Comparison of ENCODE assay signal across 11 mouse cellular contexts in genomic region chr13:60488884-60489265, GRCm38 (mm10).
A peak's percentile ranks its signal among the peaks of the same experiment; 100 is the strongest.
DNase-seq lines count a peak whose midpoint lies in the region; ATAC-seq and TF ChIP-seq lines count a peak whose summit lies in the region.
"Had no signal": no experiment of that assay in that cellular context is flagged by ENCODE, and none has a peak within 500 bp of the region (broad histone marks: within the 10 kb centered on the region; RNA-seq: fewer than 3 reads in every experiment).

No protein-coding gene starts in this region.

- no peak overlapping the region for H3K4me3 ChIP-seq in kidney, embryonic 16.5 days (ENCODE audit: low read length)
- no peak overlapping the region for H3K4me3 ChIP-seq in forebrain, embryonic 16.5 days (replicated peaks; ENCODE audit: low read length)

- H3K27me3 ChIP-seq in kidney, embryonic 16.5 days (ENCODE audit: insufficient read depth, low read length) = no peaks in the 10 kb centered on the region
- H3K27me3 ChIP-seq in forebrain, embryonic 16.5 days (replicated peaks; ENCODE audit: control insufficient read depth, insufficient read depth, low read length) = no peaks in the 10 kb centered on the region

- H3K9me3 ChIP-seq in kidney, embryonic 16.5 days (ENCODE audit: low read length) = no peaks in the 10 kb centered on the region
- H3K9me3 ChIP-seq in forebrain, embryonic 16.5 days (ENCODE audit: control insufficient read depth, low read length) = peaks cover 3% of the 10 kb centered on the region; the same call in 1 of the 2 replicates

- TF ChIP-seq POLR2A in brain, embryonic 14.5 days (IDR thresholded peaks at IDR 0.05; ENCODE audit: borderline replicate concordance, extremely low read depth, insufficient read depth, insufficient read length, poor library complexity, severe bottlenecking) = no peak

- DNase-seq in frontal cortex, adult 2 months (ENCODE audit: extremely low spot score in 1 of 2, low spot score in 1 of 2) = no peak
- DNase-seq in kidney, adult 18-20 months = no peak
- peak; percentile 47 for DNase-seq in brain, embryonic 14.5 days (ENCODE audit: low read depth)
- DNase-seq in adrenal gland, postnatal 25 days = no peak
- no peak for DNase-seq in adipocyte (ENCODE audit: low spot score)
- DNase-seq: thymus, postnatal 25 days had no signal

- peak overlapping the region; percentile 16; the same call in 1 of the 2 replicates for H3K4me2 ChIP-seq in kidney, embryonic 16.5 days (replicated peaks; ENCODE audit: low read depth, low read length)
- no peak overlapping the region for H3K4me2 ChIP-seq in forebrain, embryonic 16.5 days (ENCODE audit: low read length)

- TF ChIP-seq CTCF in brain, embryonic 14.5 days (IDR thresholded peaks at IDR 0.05; ENCODE audit: borderline replicate concordance, extremely low read depth, insufficient read depth, insufficient read length) = no peak

- H3K9ac ChIP-seq in kidney, embryonic 16.5 days (replicated peaks; ENCODE audit: low read length) = no peak overlapping the region
- H3K9ac ChIP-seq in forebrain, embryonic 16.5 days (replicated peaks; ENCODE audit: low read depth, low read length) = 0 out of 2 replicates have a peak overlapping the region, but pooled peaks have one; percentile 16

- peak overlapping the region; percentile 92 for H3K27ac ChIP-seq in kidney, embryonic 16.5 days (ENCODE audit: low read length)
- peak overlapping the region; percentile 44; the same call in 1 of the 2 replicates for H3K27ac ChIP-seq in forebrain, embryonic 16.5 days (ENCODE audit: low read length)
- H3K27ac ChIP-seq: macrophage had no signal

- peaks cover 23% of the 10 kb centered on the region for H3K4me1 ChIP-seq in kidney, embryonic 16.5 days (ENCODE audit: insufficient read depth, low read length)
- H3K4me1 ChIP-seq in forebrain, embryonic 16.5 days (replicated peaks; ENCODE audit: control insufficient read depth, insufficient read depth, low read length) = peaks cover 20% of the 10 kb centered on the region

- ATAC-seq in frontal cortex, adult (ENCODE audit: low TSS enrichment) = peak; percentile 43; the same call in 1 of the 2 replicates
- ATAC-seq in kidney, embryonic 16.5 days (ENCODE audit: low FRiP score, low TSS enrichment) = no peak
- peak; percentile 50; the same call in 1 of the 2 replicates for ATAC-seq in forebrain, embryonic 16.5 days
- ATAC-seq: activated CD4-positive, CD25-positive, alpha-beta regulatory T cell, adult 4 months had no signal

- H3K36me3 ChIP-seq in kidney, embryonic 16.5 days (ENCODE audit: insufficient read depth, low read length) = no peaks in the 10 kb centered on the region
- H3K36me3 ChIP-seq in forebrain, embryonic 16.5 days (ENCODE audit: control insufficient read depth, insufficient read depth) = no peaks in the 10 kb centered on the region

- WGBS in kidney, embryonic 16.5 days = 53% methylated on average over 4 of the region's 4 CpGs
- WGBS in forebrain, embryonic 16.5 days = 33% methylated on average over 4 of the region's 4 CpGs
